Mouse (Mus musculus): ENCODE results near the gene Csk. TPM values are rescaled to one million over a fixed set of nuclear protein-coding genes. Genes with fewer than 3 reads are reported as not detected.

The Csk gene
- total RNA-seq, 2 experiments from 2014 or later, result 91.3 to 92.4 TPM

GRCm38 (mm10) chr9:57639661-57640328 lies 13.6 kb downstream of the Csk start:
- no peak for DNase-seq (ENCODE audit: low spot score in 2 of 2)

GRCm38 (mm10) chr9:57638651-57639459 lies 14.6 kb downstream of the Csk start:
- DNase-seq (ENCODE audit: low spot score in 2 of 2), result no peak

GRCm38 (mm10) chr9:57637741-57638322 lies 15.6 kb downstream of the Csk start:
- DNase-seq (ENCODE audit: low spot score in 2 of 2), result no peak

GRCm38 (mm10) chr9:57637272-57637671 lies 16.2 kb downstream of the Csk start:
- DNase-seq (ENCODE audit: low spot score in 2 of 2), result no peak

DNA sequence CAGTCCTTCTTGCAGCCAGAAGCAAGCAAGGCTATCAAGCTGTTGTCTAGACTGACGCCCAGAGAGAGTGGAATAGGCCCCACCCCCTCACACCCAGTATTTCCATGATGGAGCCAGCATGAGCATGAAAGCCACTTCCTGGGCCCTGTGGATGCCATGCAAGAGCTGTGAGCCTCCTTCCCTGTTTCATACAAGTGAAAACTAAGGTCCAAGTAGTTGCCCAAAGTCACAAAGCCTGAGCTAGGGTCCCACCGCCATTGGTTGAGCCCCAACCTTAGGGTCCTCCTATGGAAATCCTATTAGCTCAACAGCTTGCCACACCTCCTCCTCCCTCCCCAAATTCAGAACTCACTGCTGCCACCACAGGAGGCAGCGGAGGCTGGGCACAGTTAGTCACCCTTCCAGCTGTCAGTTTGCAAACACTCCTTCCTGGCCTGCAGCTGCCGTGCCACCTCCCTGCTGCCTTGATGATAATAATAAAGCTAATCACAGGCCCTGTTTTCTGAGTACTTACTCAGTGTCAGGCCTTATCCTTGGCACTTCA lies 19.9 kb downstream of the Csk start:
- DNase-seq (ENCODE audit: low spot score in 2 of 2), result no peak

DNA sequence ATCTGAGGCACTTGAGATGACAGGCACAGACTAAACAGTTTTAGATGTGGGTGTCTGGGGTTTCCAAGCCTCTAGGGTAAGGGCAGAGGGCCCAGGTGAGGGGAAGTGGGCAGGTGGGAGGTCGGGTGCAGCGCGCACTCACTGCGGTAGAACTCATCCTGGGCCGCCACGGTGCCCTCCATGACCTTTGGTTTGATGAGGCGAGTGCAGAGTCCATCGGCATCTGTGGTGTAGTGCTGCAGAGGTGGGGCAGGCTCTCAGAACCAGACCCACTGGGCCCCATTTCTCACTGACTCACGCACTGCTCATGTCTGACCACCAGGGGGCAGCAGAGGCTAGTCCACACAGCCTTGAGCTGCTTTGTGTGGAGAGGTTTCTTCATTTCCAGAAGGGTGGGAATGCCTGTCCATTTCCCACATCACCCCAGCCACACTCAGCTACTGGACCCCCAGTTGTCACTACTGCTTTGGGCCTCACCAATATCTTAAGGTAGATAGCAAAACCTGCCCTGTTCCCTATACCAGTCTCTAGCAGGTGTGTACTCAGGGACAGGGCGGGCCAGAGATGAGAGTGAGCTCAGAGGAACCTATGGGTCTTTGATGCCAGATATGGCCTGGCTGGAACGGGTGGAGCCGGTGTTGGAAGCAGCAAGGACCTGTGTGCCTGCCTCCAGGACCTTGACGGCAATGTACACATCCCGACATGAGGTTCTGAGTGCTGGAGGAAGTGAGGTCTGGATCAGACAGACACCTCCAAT lies 24.1 kb downstream of the Csk start:
- peak; percentile 70 to 74 for DNase-seq (ENCODE audit: low spot score in 2 of 2)

GRCm38 (mm10) chr9:57628717-57629116 lies 24.7 kb downstream of the Csk start:
- DNase-seq (ENCODE audit: low spot score in 2 of 2), result no peak

DNA sequence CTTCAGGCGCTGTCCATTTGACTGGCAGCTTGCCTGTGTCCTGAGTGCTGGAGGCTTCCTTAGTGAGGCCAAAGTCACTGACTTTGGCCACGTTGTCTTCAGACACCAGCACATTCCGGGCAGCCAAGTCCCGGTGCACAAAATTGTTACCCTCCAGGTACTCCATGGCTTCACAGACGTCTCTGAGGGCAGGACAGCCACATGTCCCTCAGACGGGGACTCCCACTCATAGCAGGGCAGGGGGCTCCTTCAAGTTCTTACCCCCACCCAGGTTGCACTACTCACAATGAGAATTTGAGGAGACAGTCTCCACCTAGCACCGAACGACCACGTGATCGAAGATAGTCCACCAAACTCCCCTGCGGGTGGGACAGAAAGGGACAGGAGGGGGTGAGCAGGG lies 25.5 kb downstream of the Csk start:
- DNase-seq (ENCODE audit: low spot score in 2 of 2), result no peak

- no peak for DNase-seq (ENCODE audit: low spot score in 2 of 2)
These were observed 26.2 kb downstream of the Csk start for GRCm38 (mm10) chr9:57627191-57627590.

DNA sequence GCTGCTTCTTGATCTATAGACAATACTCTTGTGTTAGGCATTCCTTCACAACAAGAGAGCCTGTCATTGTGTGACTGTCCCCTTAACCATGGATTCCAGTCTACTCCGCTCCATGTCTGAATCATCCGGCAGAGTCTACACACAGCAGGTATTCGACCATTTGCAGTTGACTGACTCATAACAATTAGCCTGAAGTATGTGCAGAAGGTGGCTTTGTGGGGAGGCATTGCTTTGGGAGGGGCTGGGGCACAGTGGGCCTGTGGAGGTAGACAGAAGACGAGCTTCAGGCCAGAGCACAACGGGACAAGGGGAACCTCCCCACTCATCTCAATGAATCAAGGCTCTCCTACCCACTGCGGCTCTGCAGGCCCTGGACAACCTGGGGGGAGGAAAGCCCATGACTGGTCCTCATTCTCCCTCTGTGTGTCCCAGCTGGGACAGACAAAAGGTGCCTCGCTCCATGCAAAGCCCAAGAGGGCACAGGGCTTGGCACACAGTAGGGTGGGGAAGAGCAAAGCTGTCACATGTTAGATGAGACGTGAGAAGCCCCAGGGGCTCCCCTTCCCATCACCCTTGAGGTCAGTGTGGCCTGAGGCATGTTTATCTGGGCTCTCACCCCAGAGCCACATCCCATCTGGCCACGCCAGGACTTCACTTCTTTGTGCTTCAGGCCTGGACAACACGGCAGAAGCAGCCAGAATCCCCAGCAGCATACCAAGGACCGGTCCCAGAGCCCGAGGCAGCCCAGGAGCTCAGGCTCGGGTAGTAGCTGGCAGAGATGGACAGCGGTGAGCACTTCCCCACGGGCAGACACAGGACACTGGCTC lies 27.5 kb downstream of the Csk start:
- DNase-seq (ENCODE audit: low spot score in 2 of 2), result no peak

DNA sequence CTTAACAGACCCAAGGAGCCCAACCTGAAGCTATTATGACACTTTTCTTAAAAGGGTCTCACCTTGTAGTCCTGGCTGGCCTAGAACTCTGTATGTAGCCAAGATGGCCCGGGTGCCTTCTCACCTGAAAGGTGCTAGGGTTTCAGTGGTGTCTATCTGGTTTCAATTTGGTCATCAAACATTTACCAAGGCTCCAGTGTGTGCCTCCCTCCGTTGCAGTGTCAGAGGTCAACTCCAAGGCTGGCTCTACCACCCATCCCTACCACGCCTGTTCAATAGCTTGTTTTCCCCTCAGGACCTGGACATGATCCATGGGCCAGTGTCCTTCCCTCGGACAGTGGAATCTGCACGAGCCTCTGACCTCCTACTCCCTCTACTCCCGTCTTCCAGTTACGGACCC lies 29.1 kb downstream of the Csk start:
- no peak for DNase-seq (ENCODE audit: low spot score in 2 of 2)

DNA sequence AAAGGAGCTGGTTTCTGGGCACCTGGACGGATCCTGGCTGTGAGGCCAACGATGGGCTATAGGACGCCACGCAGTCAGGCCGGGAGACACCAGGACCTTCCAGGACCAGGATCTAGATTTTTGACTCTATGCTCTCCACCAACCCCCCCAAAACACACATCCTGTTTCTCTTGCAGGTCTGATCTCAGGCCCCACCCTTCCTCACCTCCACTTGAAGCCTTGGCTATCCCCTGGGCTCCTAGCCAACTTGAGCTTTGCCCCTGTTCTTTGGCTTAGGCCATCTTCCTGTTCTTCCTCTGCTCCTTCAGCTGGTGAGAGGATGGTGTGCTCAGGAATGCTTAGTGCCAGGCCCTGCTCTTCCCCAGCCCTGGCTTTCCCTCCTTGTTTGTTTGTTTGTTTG lies 32.8 kb downstream of the Csk start, which contains the start of gene Lman1l:
Gene Lman1l, minus strand, starts transcription at position 101 of the 400 bp plus-strand sequence.
- no peak for DNase-seq (ENCODE audit: low spot score in 2 of 2)

DNA sequence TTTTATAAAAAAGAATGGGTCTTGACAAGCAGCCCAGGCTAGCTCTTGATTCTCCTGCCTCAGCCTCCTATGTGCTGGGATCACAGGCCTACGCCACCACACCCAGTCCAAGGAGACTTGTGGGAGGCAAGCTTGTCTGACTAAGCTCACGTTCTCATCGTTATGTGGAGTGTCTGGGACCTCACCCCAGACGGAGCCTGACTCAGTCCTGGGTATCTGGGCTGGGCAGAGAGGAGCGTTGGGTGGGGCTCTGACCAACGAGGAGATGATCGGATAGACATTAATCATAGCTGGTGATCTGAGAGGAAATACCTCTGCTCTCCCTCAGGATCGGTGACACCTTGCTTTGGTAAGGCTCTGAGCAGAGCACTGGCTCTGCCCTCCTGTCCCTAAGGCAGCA lies 34.6 kb downstream of the Csk start:
- no peak for DNase-seq (ENCODE audit: low spot score in 2 of 2)

DNA sequence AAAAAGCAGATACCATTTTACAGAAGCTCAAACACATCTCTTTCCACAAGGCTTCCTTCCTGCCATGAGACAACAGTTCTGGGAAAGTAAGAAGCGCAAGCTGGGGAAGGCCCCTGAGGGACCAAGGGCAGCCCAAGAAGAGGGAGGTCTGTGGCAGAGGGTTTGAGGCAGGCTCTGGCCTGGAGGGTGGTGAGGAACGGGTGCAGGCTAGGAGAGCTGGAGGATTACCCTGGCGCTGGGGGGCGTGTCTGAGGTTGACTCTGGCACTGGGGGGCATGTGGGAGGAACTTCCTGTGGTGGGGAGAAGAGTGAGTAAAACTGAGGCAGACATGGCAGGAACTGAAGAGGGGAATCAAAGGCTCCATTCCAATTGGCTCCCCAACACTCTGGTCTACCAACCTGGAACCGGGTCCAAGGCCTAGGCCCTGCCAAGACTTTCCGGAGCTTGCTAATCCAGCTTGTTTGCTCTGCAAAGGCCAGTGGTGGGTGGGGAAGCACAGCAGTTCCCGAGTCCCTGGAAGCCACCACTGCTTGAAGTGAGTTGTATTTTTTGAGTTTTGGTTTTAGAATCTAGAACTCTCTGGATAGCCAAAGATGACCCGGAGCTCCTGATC lies 35.8 kb downstream of the Csk start:
- DNase-seq (ENCODE audit: low spot score in 2 of 2), result no peak

GRCm38 (mm10) chr9:57614786-57615185 lies 38.6 kb downstream of the Csk start:
- no peak for DNase-seq (ENCODE audit: low spot score in 2 of 2)

DNA sequence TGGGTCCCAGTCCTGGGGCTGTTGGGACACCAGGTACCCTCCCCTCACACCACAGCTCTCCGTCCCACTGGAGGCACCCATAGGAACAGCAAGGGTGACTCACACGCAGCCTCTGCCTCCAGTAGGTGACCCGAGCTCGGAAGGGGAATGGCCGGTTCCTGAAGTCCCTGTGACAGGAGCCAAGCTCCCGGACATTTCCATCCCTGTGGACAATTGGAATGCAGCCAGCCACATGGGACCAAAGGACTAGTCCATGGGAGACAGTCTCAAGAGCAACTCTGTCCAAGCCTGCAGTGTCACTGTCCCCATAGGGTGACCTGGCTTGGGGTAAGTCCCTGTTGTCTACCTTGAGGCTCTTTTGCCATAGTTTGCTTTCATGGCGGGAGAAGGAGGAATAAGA lies 39.5 kb downstream of the Csk start:
- no peak for DNase-seq (ENCODE audit: low spot score in 2 of 2)

DNA sequence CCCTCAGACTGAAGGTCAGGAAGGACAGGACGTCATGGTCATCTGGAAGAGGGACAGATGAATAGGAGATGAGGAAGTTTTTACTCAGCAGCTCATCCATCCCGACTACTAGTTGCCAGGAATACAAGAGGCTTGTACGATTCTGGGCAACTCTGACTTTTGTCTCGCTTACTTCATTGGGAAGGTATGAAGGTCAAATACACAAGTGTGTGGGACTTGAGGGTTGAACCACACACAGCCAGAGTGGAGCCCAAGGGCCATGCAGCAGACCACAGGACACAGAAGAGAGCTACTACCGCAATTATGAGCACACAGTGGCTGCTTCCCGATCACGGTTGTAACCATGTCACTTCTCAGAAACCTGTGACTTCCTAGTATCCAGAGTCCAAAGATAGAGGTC lies 40.8 kb downstream of the Csk start:
- DNase-seq (ENCODE audit: low spot score in 2 of 2), result no peak

DNA sequence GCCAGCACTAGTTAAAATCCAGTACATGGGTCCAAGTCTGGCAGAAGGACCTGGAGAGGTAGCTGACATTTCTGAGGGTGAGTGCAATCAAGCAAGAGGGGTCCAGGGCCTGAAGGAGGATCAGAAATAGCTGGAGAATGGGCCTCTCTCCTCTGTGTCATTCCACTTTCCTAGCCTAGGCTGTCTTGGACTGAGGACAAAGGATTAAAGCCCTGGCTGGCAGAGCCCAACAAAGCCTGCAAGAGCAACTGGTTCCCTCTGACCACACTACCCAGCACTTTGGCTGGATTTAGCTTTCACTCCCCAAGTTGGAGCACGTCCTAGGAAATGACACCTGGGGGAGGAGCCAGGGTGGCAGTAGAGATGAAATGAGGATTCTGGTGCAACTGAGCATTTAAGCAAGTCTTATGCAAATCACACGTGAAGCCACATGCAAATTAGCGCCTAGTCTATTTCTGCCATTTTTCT lies 43.0 kb downstream of the Csk start:
- DNase-seq (ENCODE audit: low spot score in 2 of 2), result no peak

- DNase-seq (ENCODE audit: low spot score in 2 of 2), result no peak
These were observed 43.6 kb downstream of the Csk start for GRCm38 (mm10) chr9:57609803-57610202.
